Mouse (Mus musculus) CH12.LX (cell line): ENCODE measurements at regions not wholly inside any gene's neighbourhood (a gene's known extent, or its start where the extent isn't known, plus 50 kb on each side); places are given as distances from the start of the nearest gene placed in this dataset.

Source experiments
- DNase-seq: peaks from one replicate; pipeline ENCODE4 v3.0.0-alpha.2; 2013; ENCODE audit errors: extremely low read depth
- H3K27ac ChIP-seq: 2 replicates; pipeline ENCODE4 v1.5.1; 2012; ENCODE audit warnings: low read depth, mild to moderate bottlenecking, control low read depth, moderate library complexity; ENCODE audit not compliant: insufficient read depth
- H3K27me3 ChIP-seq: replicated peaks from 2 replicates; pipeline ENCODE3; 2012; ENCODE audit warnings: inconsistent platforms
- H3K36me3 ChIP-seq, 2 experiments: replicated peaks in 1 of 2; 2 replicates each; pipeline versions ENCODE3 to v1.6.1; 2012; ENCODE audit warnings: inconsistent platforms in 1 of 2, low read length in 1 of 2, mild to moderate bottlenecking in 1 of 2, mixed read lengths in 1 of 2, moderate library complexity in 1 of 2; ENCODE audit not compliant: control insufficient read depth in 1 of 2, insufficient read depth in 1 of 2
- H3K4me1 ChIP-seq, 2 experiments: 2 replicates each; pipeline ENCODE4 v1.6.1; 2012; ENCODE audit warnings: inconsistent platforms in 1 of 2, moderate library complexity in 1 of 2; ENCODE audit not compliant: insufficient read depth in 2 of 2, control insufficient read depth in 1 of 2
- H3K4me2 ChIP-seq: 2 replicates; pipeline ENCODE4 v1.6.1; 2012; ENCODE audit warnings: low read depth, mild to moderate bottlenecking, control low read depth; ENCODE audit not compliant: poor library complexity, insufficient read depth, severe bottlenecking
- H3K4me3 ChIP-seq, 3 experiments: fragments of 150-350 bp in 1 of 3; sonication (generic) in 1 of 3; replicated peaks in 1 of 3; 2 replicates each; pipeline versions ENCODE3 to v1.5.1; 2011 to 2012; ENCODE audit warnings: low read depth in 2 of 3, low read length in 2 of 3, mild to moderate bottlenecking in 2 of 3, moderate library complexity in 2 of 3, control low read depth in 1 of 3, improper control_type of control experiment in 1 of 3, inconsistent platforms in 1 of 3, mixed read lengths in 1 of 3; ENCODE audit not compliant: poor library complexity in 1 of 3
- H3K79me2 ChIP-seq: replicated peaks from 2 replicates; pipeline ENCODE4 v1.6.1; 2012; ENCODE audit warnings: mild to moderate bottlenecking, moderate library complexity; ENCODE audit not compliant: control insufficient read depth, poor library complexity, insufficient read depth, severe bottlenecking; ENCODE audit errors: extremely low read depth
- H3K9ac ChIP-seq: 2 replicates; pipeline ENCODE4 v1.6.1; 2012; ENCODE audit warnings: low read depth, mild to moderate bottlenecking, control low read depth, moderate library complexity; ENCODE audit not compliant: insufficient read depth
- H3K9me3 ChIP-seq: replicated peaks from 2 replicates; pipeline ENCODE3; 2012; ENCODE audit warnings: low read length, inconsistent platforms, mixed read lengths
- EP300 ChIP-seq: IDR thresholded peaks from 2 replicates; pipeline ENCODE4 v1.6.1; 2011; ENCODE audit warnings: low read length, improper control_type of control experiment
- ETS1 ChIP-seq: conservative IDR thresholded peaks from 2 replicates; pipeline ENCODE4 v1.6.1; 2012; ENCODE audit warnings: low read depth, mild to moderate bottlenecking, inconsistent platforms, low read length, improper control_type of control experiment, moderate library complexity
- GABPA ChIP-seq: IDR thresholded peaks from 2 replicates; pipeline ENCODE4 v1.6.1; 2012; ENCODE audit warnings: low read depth, low read length, improper control_type of control experiment, inconsistent platforms; ENCODE audit not compliant: insufficient replicate concordance
- JUN ChIP-seq: IDR thresholded peaks from 2 replicates; pipeline ENCODE4 v1.6.1; 2011; ENCODE audit warnings: low read depth, mild to moderate bottlenecking, low read length, improper control_type of control experiment, moderate library complexity; ENCODE audit not compliant: insufficient read depth
- JUND ChIP-seq: conservative IDR thresholded peaks from 2 replicates; pipeline ENCODE4 v1.6.1; 2011; ENCODE audit warnings: low read depth, low read length, improper control_type of control experiment
- KAT2A ChIP-seq: IDR thresholded peaks from 2 replicates; pipeline ENCODE4 v1.6.1; 2012; ENCODE audit warnings: low read length, improper control_type of control experiment, inconsistent platforms; ENCODE audit not compliant: insufficient replicate concordance
- MAFK ChIP-seq: IDR thresholded peaks from 2 replicates; pipeline ENCODE4 v1.6.1; 2011; ENCODE audit warnings: low read length, improper control_type of control experiment; ENCODE audit not compliant: insufficient replicate concordance
- MEF2A ChIP-seq: IDR thresholded peaks from 2 replicates; pipeline ENCODE4 v1.6.1; 2014; ENCODE audit warnings: low read depth, mild to moderate bottlenecking, inconsistent platforms, low read length, improper control_type of control experiment, borderline replicate concordance
- POLR2A ChIP-seq: IDR thresholded peaks from 2 replicates; pipeline ENCODE4 v1.6.1; 2011; ENCODE audit warnings: low read depth, mild to moderate bottlenecking, improper control_type of control experiment, low read length
- RAD21 ChIP-seq: IDR thresholded peaks from 2 replicates; pipeline ENCODE4 v1.6.1; 2011; ENCODE audit warnings: low read depth, mild to moderate bottlenecking, low read length, improper control_type of control experiment, moderate library complexity
- SIN3A ChIP-seq: IDR thresholded peaks from 2 replicates; pipeline ENCODE4 v1.6.1; 2012; ENCODE audit warnings: low read length, improper control_type of control experiment, inconsistent platforms
- SMC3 ChIP-seq: IDR thresholded peaks from 2 replicates; pipeline ENCODE4 v1.6.1; 2011; ENCODE audit warnings: low read depth, low read length, improper control_type of control experiment
- TBP ChIP-seq: conservative IDR thresholded peaks from 2 replicates; pipeline ENCODE4 v1.6.1; 2011; ENCODE audit warnings: low read depth, low read length, improper control_type of control experiment
- USF2 ChIP-seq: conservative IDR thresholded peaks from 2 replicates; pipeline ENCODE4 v1.6.1; 2011; ENCODE audit warnings: low read depth, low read length, improper control_type of control experiment
- ZKSCAN1 ChIP-seq: IDR thresholded peaks from 2 replicates; pipeline ENCODE4 v1.6.1; 2012; ENCODE audit warnings: low read depth, inconsistent platforms, low read length, improper control_type of control experiment, borderline replicate concordance
- ZNF384 ChIP-seq: IDR thresholded peaks from 2 replicates; pipeline ENCODE4 v1.6.1; 2012; ENCODE audit warnings: low read depth, low read length, improper control_type of control experiment, inconsistent platforms
- dilution Hi-C: fragments of 300-500 bp; cut with MboI; formaldehyde crosslinking; loops from 2 replicates; pipeline ENCODE4 v1.14.3; 2020; ENCODE audit warnings: low sequenced_read_pairs; ENCODE audit not compliant: extremely low pct_unique_long_range_greater_than_20kb, extremely low pct_ligation_motif_present
- in situ Hi-C: fragments of 300-500 bp; cut with MboI; formaldehyde crosslinking; loops from 3 replicates; pipeline ENCODE4 v1.14.3; 2019; ENCODE audit warnings: low sequenced_read_pairs, low pct_ligation_motif_present, low pct_unique_long_range_greater_than_20kb, mixed read lengths

- Histone ChIP-seq H3K36me3 (no peaks in the 10 kb centered on the region), H3K9me3 (peaks cover 16% of the 10 kb centered on the region), H3K27ac (no peak overlapping the region), H3K4me2 (no peak overlapping the region), H3K4me1 (no peaks in the 10 kb centered on the region), H3K79me2 (no peaks in the 10 kb centered on the region), H3K27me3 (no peaks in the 10 kb centered on the region), H3K4me3 (no peak overlapping the region), H3K9ac (no peak overlapping the region)
- in situ Hi-C loops (no loop called here), dilution Hi-C loops (no loop called here)
- no peak for TF ChIP-seq MEF2A
- no peak for TF ChIP-seq ZNF384
- TF ChIP-seq RAD21, result no peak
- no peak for TF ChIP-seq EP300
- no peak for TF ChIP-seq JUN
- no peak for TF ChIP-seq TBP
- no peak for TF ChIP-seq KAT2A
- DNase-seq, result no peak
Observed at GRCm38 (mm10) chr15:20034382-20034781, 414.7 kb upstream of the Cdh12 start.

- H3K4me1 ChIP-seq, result no peaks in the 10 kb centered on the region
Observed at GRCm38 (mm10) chr15:20038550-20039435, 410.3 kb upstream of the Cdh12 start.

GRCm38 (mm10) chr15:20040041-20040440, 409.0 kb upstream of the Cdh12 start:
- no peaks in the 10 kb centered on the region for H3K79me2 ChIP-seq
- no peak overlapping the region for H3K27ac ChIP-seq
- dilution Hi-C loops, result no loop called here
- TF ChIP-seq ZNF384, result no peak
- in situ Hi-C loops, result no loop called here
- H3K36me3 ChIP-seq, result no peaks in the 10 kb centered on the region
- no peak overlapping the region for H3K4me3 ChIP-seq
- H3K4me1 ChIP-seq, result no peaks in the 10 kb centered on the region
- no peak overlapping the region for H3K9ac ChIP-seq
- H3K27me3 ChIP-seq, result no peaks in the 10 kb centered on the region
- no peak for DNase-seq
- no peak overlapping the region for H3K4me2 ChIP-seq
- peaks cover 18% of the 10 kb centered on the region for H3K9me3 ChIP-seq

More at GRCm38 (mm10) chr15:20038550-20039435, 410.3 kb upstream of the Cdh12 start:
- Histone ChIP-seq H3K79me2 (no peaks in the 10 kb centered on the region), H3K9me3 (peaks cover 19% of the 10 kb centered on the region), H3K27ac (no peak overlapping the region), H3K4me3 (no peak overlapping the region), H3K27me3 (no peaks in the 10 kb centered on the region), H3K4me2 (no peak overlapping the region), H3K9ac (no peak overlapping the region), H3K36me3 (no peaks in the 10 kb centered on the region)
- in situ Hi-C loops (no loop called here), dilution Hi-C loops (no loop called here)
- no peak for DNase-seq
- TF ChIP-seq SIN3A (no peak), SMC3 (no peak), POLR2A (no peak), JUND (no peak), ETS1 (no peak), GABPA (no peak), ZKSCAN1 (no peak), MAFK (no peak), USF2 (no peak), ZNF384 (no peak), TBP (no peak), RAD21 (no peak)
